Mouse (Mus musculus): Measurements from ENCODE around the gene Ctnna2.

DNA sequence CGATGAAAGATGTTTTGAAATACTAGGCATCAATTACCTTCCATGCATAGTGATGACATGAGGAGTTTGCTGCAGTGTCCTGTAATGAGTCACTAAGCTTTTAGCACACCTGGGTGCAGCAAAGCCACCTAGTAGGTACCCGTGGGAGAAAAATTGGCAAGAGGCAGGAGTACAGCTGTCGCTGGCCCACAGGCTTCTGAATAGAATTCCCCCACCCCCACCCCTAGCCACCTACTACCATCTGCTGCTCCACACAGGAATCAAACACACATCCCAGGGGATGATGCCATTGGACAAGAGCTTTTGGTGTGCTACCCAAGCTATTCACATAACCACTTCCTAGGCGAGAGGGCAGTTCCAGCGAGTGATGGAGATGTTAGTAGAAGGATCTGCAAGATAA is 700.7 kb downstream of the Ctnna2 start:
- TF ChIP-seq CTCF (IDR thresholded peaks at IDR 0.05; ENCODE audit: borderline replicate concordance, control insufficient read depth, extremely low read depth, insufficient read depth, low read length, poor library complexity) (no peak), POLR2A (IDR thresholded peaks at IDR 0.05; ENCODE audit: control insufficient read depth, extremely low read depth, insufficient read depth, low read length, poor library complexity) (no peak)

Measured in thymus, adult 2 months (tissue).